Mouse (Mus musculus) intestine, embryonic 15.5 days (tissue): Measurements from ENCODE around the gene Lrrc10. TPM values are rescaled to one million over a fixed set of nuclear protein-coding genes. Genes with fewer than 3 reads are reported as not detected.
"Not testable (repeated sequence)": the region's sequence is repeated elsewhere in the genome, so short reads cannot be mapped to it uniquely, and the experiment has no call there.

Experiments
- ATAC-seq: fragments of 200-750 bp; cut with Nextera tagmentation; 2 replicates; pipeline ENCODE4 v1.8.0; 2017; ENCODE audit warnings: moderate TSS enrichment, moderate library complexity
- H3K27ac ChIP-seq: fragments of 300-500 bp; sonication (generic); 2 replicates; pipeline ENCODE4 v1.5.1; 2015; ENCODE audit warnings: mild to moderate bottlenecking, inconsistent platforms
- H3K27me3 ChIP-seq: fragments of 300-500 bp; sonication (generic); replicated peaks from 2 replicates; pipeline ENCODE4 v1.6.1; 2015; ENCODE audit warnings: inconsistent platforms
- H3K36me3 ChIP-seq: fragments of 300-500 bp; sonication (generic); 2 replicates; pipeline ENCODE4 v1.6.1; 2015; ENCODE audit warnings: inconsistent platforms
- H3K4me1 ChIP-seq: fragments of 300-500 bp; sonication (generic); replicated peaks from 2 replicates; pipeline ENCODE4 v1.6.1; 2015; ENCODE audit warnings: inconsistent platforms
- H3K4me2 ChIP-seq: fragments of 300-500 bp; sonication (generic); replicated peaks from 2 replicates; pipeline ENCODE4 v1.6.1; 2015; ENCODE audit warnings: mild to moderate bottlenecking, inconsistent platforms
- H3K4me3 ChIP-seq: fragments of 300-500 bp; sonication (generic); replicated peaks from 2 replicates; pipeline ENCODE4 v1.5.1; 2015; ENCODE audit warnings: inconsistent platforms
- H3K9ac ChIP-seq: fragments of 300-500 bp; sonication (generic); 2 replicates; pipeline ENCODE4 v1.6.1; 2015; ENCODE audit warnings: inconsistent platforms
- H3K9me3 ChIP-seq: fragments of 300-500 bp; sonication (generic); 2 replicates; pipeline ENCODE4 v1.6.1; 2016; ENCODE audit warnings: inconsistent platforms
- WGBS: fragments of 180-500 bp; shearing (Covaris S2); methylation state at CpG from one replicate; pipeline ENCODE4 v1.1.7; 2015; 5-methylcytosine and 5-hydroxymethylcytosine counted together
- polyA plus RNA-seq: library from polyadenylated mRNA; unstranded; fragments of >200 nt; fragmentation: Nextera tagmentation; extraction: Ambion mirVana; gene quantifications from 2 replicates; pipeline ENCODE4 v1.2.1, GENCODE M21; 2015

The Lrrc10 gene
- polyA plus RNA-seq, 1 experiment from 2014 or later: not detected

DNA sequence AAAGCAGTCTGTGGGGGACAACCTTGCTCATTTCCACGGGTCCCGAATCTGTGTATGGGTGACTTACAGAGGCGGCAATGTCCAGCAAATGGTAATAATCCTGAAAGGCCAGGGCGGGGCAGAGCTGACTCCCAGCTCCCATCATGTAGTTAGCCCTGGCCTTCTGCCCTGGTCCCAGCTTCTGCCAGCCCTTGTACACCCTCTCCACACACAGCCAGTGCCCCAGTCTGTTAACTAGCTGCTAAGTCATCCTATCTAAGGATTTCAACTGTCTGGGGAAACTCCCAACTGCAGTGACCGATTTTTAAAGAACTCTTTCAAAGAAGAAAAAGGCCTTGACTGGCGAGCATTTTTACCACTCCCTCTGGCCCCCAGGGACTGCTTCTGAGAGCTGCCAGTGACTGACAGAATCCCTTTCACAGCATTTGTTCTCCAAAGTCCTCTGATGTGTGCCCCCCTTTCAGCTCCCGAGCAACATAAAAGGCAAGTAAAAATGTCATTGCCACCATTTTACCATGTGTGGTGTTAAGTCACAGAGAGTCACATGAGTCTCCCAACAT is 26.8 kb upstream of the Lrrc10 start:
- H3K36me3 ChIP-seq: no peaks in the 10 kb centered on the region
- no peak overlapping the region for H3K9ac ChIP-seq
- H3K4me1 ChIP-seq: 0 out of 2 replicates have a peak, but pooled peaks cover 4% of the 10 kb centered on the region
- H3K27me3 ChIP-seq: 0 out of 2 replicates have a peak, but pooled peaks cover 3% of the 10 kb centered on the region
- no peak for ATAC-seq
- H3K4me2 ChIP-seq: no peak overlapping the region
- WGBS: 79% methylated on average over 7 of the region's 7 CpGs
- H3K4me3 ChIP-seq: no peak overlapping the region
- no peaks in the 10 kb centered on the region for H3K9me3 ChIP-seq
- no peak overlapping the region for H3K27ac ChIP-seq

DNA sequence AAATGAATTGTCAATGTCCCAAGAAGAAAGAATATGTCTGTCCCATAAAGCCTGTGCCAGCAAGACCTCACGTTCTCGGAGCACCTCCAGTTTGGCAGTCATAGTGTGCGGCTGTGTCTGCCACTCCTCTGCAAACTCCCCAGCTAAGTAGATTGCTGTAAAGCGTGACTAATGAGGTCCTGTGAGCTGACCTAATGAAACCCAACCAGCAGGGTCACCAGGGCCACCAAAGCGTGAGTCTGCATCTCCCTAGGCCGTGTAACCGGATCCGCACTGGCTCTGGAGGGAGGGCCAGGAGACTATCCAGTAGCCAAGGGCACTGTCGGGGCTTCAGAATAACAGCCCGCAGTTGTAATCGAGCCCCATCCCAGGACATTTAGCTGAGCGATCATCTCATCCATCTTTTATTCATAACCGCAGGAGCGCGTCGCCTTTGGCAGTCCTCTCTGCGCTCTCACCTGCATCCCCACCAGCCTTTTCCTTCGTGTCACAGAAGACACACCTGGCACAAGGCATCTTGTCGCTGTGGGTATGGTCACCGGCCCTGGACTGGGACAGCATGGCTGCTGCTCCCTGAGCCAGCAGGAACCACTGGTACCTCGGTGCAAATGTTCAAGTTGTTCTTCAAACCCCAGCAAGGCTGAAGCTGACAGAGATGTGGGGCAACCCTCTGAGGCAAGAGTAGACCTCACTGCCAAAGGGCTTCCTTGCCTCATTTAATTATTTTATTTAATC is 24.0 kb upstream of the Lrrc10 start:
- Histone ChIP-seq H3K4me1 (0 out of 2 replicates have a peak, but pooled peaks cover 5% of the 10 kb centered on the region), H3K4me2 (no peak overlapping the region), H3K27me3 (0 out of 2 replicates have a peak, but pooled peaks cover 3% of the 10 kb centered on the region), H3K4me3 (no peak overlapping the region), H3K36me3 (no peaks in the 10 kb centered on the region), H3K9me3 (no peaks in the 10 kb centered on the region), H3K27ac (no peak overlapping the region), H3K9ac (no peak overlapping the region)
- 31% methylated on average over 21 of the region's 21 CpGs for WGBS
- ATAC-seq: no peak

DNA sequence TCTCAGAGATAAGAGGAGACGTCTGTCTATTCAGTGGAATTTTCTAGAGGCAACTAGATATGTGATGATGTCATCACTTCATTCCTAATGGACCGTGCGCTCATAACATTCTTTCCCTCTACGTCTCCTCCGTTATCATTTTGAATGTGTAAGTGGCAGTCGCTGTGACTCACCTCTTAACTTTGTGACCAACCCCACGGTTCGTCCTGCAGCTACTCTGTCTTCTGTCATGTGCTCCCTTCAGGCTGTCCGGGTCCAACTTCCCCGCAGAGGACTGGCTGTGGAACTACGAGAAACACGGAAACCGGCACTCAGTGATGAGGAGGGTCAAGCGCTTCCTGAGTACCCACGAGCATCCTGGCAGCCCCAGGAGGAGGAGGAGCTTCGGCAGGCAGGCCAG is 21.4 kb upstream of the Lrrc10 start:
- 0 out of 2 replicates have a peak, but pooled peaks cover 3% of the 10 kb centered on the region for H3K27me3 ChIP-seq
- no peaks in the 10 kb centered on the region for H3K9me3 ChIP-seq
- H3K36me3 ChIP-seq: no peaks in the 10 kb centered on the region
- 29% methylated on average over 16 of the region's 16 CpGs for WGBS
- ATAC-seq: peak; percentile 43
- 0 out of 2 replicates have a peak overlapping the region, but pooled peaks have one; percentile 20 for H3K9ac ChIP-seq
- H3K27ac ChIP-seq: no peak overlapping the region
- H3K4me3 ChIP-seq: peak overlapping the region; percentile 13
- 0 out of 2 replicates have a peak, but pooled peaks cover 5% of the 10 kb centered on the region for H3K4me1 ChIP-seq
- H3K4me2 ChIP-seq: peak overlapping the region; percentile 54

DNA sequence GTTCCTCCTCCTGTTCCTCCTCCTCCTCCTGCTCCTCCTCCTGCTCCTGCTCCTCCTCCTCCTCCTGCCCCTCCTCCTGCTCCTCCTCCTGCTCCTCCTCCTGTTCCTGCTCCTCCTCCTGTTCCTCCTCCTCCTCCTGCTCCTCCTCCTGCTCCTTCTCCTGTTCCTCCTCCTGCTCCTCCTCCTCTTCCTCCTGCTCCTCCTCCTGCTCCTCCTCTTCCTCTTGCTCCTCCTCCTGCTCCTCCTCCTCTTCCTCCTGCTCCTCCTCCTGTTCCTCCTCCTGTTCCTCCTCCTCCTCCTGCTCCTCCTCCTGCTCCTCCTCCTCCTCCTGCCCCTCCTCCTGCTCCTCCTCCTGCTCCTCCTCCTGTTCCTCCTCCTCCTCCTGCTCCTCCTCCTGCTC is 19.4 kb upstream of the Lrrc10 start:
- H3K4me3 ChIP-seq, H3K27me3 ChIP-seq, H3K4me1 ChIP-seq, ATAC-seq, H3K4me2 ChIP-seq, H3K9ac ChIP-seq, H3K36me3 ChIP-seq, H3K9me3 ChIP-seq, H3K27ac ChIP-seq: not testable (repeated sequence)

DNA sequence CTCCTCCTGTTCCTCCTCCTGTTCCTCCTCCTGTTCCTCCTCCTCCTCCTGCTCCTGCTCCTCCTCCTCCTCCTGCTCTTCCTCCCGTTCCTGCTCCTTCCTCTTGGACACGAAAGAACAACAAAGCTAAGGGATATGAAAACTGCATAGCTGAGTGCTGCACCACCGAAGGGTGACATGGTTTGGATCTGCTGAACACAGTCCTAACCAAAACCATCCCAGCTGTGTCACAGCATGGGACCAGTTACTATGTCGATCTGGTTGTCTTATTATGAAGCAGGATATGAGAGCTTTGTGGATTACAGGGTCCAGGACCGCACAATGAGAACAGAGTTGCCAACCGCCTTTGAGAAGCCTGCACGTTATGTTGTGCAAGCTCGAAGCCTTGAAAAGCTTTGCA is 19.0 kb upstream of the Lrrc10 start:
- H3K27me3 ChIP-seq: 0 out of 2 replicates have a peak, but pooled peaks cover 3% of the 10 kb centered on the region
- 78% methylated on average over 8 of the region's 8 CpGs for WGBS
- H3K4me1 ChIP-seq: 0 out of 2 replicates have a peak, but pooled peaks cover 5% of the 10 kb centered on the region
- H3K4me2 ChIP-seq: no peak overlapping the region
- no peaks in the 10 kb centered on the region for H3K9me3 ChIP-seq
- no peak overlapping the region for H3K27ac ChIP-seq
- ATAC-seq: no peak
- no peak overlapping the region for H3K9ac ChIP-seq
- no peaks in the 10 kb centered on the region for H3K36me3 ChIP-seq
- H3K4me3 ChIP-seq: no peak overlapping the region

DNA sequence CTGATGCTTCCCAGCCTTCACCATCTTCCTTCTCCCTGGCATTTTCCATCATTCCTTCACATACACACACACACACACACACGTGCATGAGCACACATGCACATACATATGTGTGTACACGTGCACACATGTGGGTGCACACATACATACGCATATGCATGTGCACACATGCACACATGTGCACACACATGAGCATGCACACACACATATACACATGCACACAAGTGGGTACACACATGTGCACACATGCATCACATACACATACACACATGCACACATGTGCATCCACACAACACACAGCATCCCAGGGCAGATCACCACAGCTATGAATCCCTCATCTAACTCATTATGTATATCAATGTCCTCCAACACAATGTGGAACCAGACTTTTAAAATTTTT is 14.0 kb upstream of the Lrrc10 start:
- Histone ChIP-seq H3K27ac (no peak overlapping the region), H3K4me1 (no peaks in the 10 kb centered on the region), H3K27me3 (no peaks in the 10 kb centered on the region), H3K9me3 (no peaks in the 10 kb centered on the region), H3K36me3 (no peaks in the 10 kb centered on the region), H3K4me2 (no peak overlapping the region), H3K9ac (no peak overlapping the region), H3K4me3 (no peak overlapping the region)
- ATAC-seq: no peak
- 84% methylated on average over 3 of the region's 3 CpGs for WGBS

DNA sequence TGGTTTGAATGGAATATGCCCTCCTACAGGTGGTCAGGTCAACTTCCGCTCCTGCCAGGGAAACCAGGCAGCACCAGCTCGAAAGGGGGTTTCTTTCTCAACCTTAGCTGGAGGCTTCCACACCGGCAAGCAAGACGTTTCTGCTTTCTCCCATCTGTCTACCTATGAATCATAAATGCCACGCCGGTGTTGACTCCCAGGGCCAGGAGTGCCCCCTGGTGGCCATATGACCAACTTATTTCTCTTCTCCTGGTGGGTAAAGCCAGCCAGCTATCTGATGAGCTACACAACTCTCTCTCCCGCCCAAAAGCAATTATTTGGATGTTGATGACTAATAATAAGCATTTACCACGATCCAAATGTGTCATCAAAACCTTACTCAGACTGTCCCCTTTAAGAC is 11.4 kb upstream of the Lrrc10 start:
- ATAC-seq: peak; percentile 46; the same call in 1 of the 2 replicates
- H3K27ac ChIP-seq: no peak overlapping the region
- H3K4me2 ChIP-seq: no peak overlapping the region
- H3K27me3 ChIP-seq: no peaks in the 10 kb centered on the region
- no peak overlapping the region for H3K9ac ChIP-seq
- H3K36me3 ChIP-seq: no peaks in the 10 kb centered on the region
- no peaks in the 10 kb centered on the region for H3K4me1 ChIP-seq
- 18% methylated on average over 8 of the region's 8 CpGs for WGBS
- no peaks in the 10 kb centered on the region for H3K9me3 ChIP-seq
- H3K4me3 ChIP-seq: no peak overlapping the region

DNA sequence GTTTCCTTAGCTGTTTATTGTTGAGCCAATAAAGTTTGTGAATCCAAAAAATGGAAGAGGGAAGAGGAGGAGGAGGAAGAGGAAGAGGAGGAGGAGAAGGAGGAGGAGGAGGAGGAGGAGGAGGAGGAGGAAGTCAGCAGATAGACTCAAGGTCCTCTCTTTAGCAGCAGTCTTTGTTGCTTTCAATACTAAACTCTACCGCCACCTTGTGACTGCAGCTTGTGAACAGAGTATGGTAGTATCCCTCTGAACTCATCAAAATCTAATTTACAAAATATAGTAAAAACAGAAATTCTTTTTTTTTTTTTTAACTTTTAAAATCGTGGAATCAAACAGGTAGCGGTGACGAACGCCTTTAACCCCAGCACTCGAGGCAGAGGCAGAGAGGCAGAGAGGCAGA is 4.8 kb upstream of the Lrrc10 start:
- no peak overlapping the region for H3K9ac ChIP-seq
- H3K4me2 ChIP-seq: no peak overlapping the region
- no peak overlapping the region for H3K27ac ChIP-seq
- ATAC-seq: no peak
- peaks cover 2% of the 10 kb centered on the region; the same call in 1 of the 2 replicates for H3K4me1 ChIP-seq
- H3K9me3 ChIP-seq: no peaks in the 10 kb centered on the region
- no peaks in the 10 kb centered on the region for H3K27me3 ChIP-seq
- 63% methylated on average over 6 of the region's 6 CpGs for WGBS
- H3K36me3 ChIP-seq: no peaks in the 10 kb centered on the region
- no peak overlapping the region for H3K4me3 ChIP-seq

DNA sequence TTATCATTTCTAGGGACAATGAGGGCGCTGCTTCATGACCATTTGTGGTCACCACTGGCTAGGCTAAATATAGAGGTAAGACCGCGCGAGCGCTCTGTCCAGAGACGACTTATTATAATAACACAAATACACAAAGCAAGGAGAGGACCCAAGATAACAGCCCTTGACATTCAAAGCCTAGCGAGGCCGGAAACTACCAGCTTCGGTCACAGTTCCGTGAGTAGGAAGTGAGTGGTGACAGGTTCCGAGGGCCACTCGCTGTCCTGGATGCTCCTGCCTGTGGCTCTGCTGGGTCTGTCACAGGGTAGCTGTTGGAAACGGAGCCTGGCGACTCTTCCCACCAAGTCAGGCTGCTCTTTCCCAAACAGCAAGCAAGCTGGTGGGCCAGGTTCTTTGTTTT is 2.8 kb upstream of the Lrrc10 start:
- ATAC-seq: no peak
- Histone ChIP-seq H3K27ac (no peak overlapping the region), H3K36me3 (no peaks in the 10 kb centered on the region), H3K4me2 (no peak overlapping the region), H3K4me3 (no peak overlapping the region), H3K4me1 (peaks cover 4% of the 10 kb centered on the region; the same call in 1 of the 2 replicates), H3K27me3 (no peaks in the 10 kb centered on the region), H3K9me3 (no peaks in the 10 kb centered on the region), H3K9ac (no peak overlapping the region)
- 86% methylated on average over 14 of the region's 14 CpGs for WGBS

DNA sequence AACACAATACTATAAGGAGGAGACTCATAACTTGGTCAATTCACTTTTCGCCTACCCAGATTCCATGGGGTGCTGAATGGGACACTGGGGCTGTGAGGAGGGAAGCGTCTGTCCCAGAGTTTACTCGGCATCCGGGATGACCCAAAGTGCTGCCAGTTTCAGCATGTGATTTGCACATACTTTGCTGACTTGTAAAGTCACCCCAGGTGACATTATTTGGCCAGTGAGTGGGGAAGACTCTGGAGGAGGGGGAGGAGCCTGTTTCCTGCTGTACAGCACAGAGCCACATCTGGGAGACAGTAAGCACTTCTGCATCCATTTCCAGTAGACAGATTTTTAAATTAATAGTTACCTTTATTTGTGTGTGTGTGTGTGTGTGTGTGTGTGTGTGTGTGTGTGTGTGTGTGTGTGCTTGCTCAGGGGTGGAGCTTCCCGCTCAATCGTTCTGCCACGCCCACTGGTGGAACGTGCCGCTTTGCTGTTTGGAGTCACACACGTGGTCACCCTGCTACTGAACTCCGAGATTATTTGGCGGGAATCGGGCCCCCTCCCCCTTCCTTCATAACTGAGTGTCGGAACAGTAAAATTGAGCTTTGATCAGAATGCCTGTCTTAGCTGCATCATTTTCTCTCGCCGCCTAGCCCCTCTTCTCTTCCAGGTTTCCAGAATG is 1.5 kb upstream of the Lrrc10 start:
- H3K27me3 ChIP-seq, H3K27ac ChIP-seq, H3K9ac ChIP-seq, H3K4me1 ChIP-seq, H3K4me3 ChIP-seq, H3K36me3 ChIP-seq, H3K9me3 ChIP-seq: not testable (repeated sequence)
- 36% methylated on average over 15 of the region's 16 CpGs for WGBS
- ATAC-seq: 0 out of 2 replicates have a peak, but pooled peaks have one; percentile 48
- H3K4me2 ChIP-seq: 0 out of 2 replicates have a peak overlapping the region, but pooled peaks have one; percentile 19

DNA sequence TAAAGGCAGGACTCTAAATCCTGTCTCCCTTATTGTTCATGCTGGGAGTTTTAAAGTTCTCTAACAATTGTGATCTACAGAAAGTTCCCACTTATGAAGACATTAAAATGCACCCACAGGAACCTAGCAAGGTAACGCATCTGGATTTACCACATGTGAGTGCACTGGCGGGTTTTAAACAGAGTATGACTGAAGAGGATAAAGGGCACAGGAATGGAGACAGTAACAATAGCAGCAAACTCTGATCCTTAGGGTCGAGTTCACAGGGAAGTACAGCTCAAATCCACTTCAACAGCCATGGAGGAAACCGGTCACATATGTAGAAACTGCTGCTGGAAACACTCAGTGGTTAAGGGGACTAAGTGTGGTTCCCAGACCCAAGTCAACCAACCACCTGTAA is 4.1 kb downstream of the Lrrc10 start:
- ATAC-seq: no peak
- Histone ChIP-seq H3K9me3 (no peaks in the 10 kb centered on the region), H3K4me1 (0 out of 2 replicates have a peak, but pooled peaks cover 2% of the 10 kb centered on the region), H3K27ac (no peak overlapping the region), H3K36me3 (peaks cover 32% of the 10 kb centered on the region), H3K9ac (no peak overlapping the region), H3K27me3 (no peaks in the 10 kb centered on the region), H3K4me2 (no peak overlapping the region), H3K4me3 (no peak overlapping the region)
- 83% methylated on average over 4 of the region's 4 CpGs for WGBS

DNA sequence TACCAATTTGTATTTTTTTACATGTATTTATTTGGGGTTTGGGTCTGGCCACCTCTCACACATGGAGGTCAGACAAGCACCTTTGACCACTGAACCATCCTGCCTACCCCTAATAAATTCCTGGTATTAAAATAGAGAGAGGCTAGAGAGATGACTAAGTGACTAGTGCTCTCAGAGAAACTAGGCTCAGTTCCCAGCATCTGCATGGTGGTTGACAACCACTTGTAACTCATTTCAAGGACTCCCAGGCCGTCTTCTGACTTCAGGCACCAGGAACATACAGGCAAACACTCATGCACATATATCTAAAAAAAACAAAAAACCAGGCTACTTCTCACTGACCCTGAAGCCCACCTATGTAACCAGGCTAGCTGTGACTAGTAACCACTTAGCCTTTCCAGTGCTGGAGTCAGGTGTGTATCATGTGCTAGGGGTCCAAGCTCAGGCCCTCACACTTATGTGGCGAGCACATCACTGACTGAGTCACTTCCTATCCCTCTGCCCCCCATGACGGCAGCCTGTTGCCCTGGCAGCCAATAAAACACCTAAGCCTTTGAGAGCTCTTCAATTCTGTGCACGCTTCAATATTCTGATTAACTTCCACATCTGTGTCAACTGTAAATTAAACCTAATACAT is 4.9 kb downstream of the Lrrc10 start:
- Histone ChIP-seq H3K9me3 (no peaks in the 10 kb centered on the region), H3K4me2 (no peak overlapping the region), H3K9ac (no peak overlapping the region), H3K27me3 (no peaks in the 10 kb centered on the region), H3K27ac (no peak overlapping the region), H3K36me3 (peaks cover 39% of the 10 kb centered on the region), H3K4me1 (0 out of 2 replicates have a peak, but pooled peaks cover 2% of the 10 kb centered on the region), H3K4me3 (no peak overlapping the region)
- 78% methylated on average over 4 of the region's 4 CpGs for WGBS
- no peak for ATAC-seq
